Mouse (Mus musculus) neural tube, embryonic 15.5 days (tissue): ENCODE results near the gene Stam2. TPM values are rescaled to one million over a fixed set of nuclear protein-coding genes. Genes with fewer than 3 reads are reported as not detected.

Source experiments
- ATAC-seq: fragments of 200-750 bp; cut with Nextera tagmentation; 2 replicates; pipeline ENCODE4 v1.8.0; 2017; ENCODE audit warnings: mild to moderate bottlenecking, moderate TSS enrichment, moderate library complexity; ENCODE audit not compliant: low FRiP score
- H3K27ac ChIP-seq: fragments of 300-500 bp; sonication (generic); replicated peaks from 2 replicates; pipeline ENCODE4 v1.5.1; 2015; ENCODE audit warnings: mild to moderate bottlenecking, inconsistent platforms
- H3K27me3 ChIP-seq: fragments of 300-500 bp; sonication (generic); replicated peaks from 2 replicates; pipeline ENCODE4 v1.6.1; 2015; ENCODE audit warnings: inconsistent platforms
- H3K36me3 ChIP-seq: fragments of 300-500 bp; sonication (generic); 2 replicates; pipeline ENCODE4 v1.6.1; 2015; ENCODE audit warnings: inconsistent platforms
- H3K4me1 ChIP-seq: fragments of 300-500 bp; sonication (generic); 2 replicates; pipeline ENCODE4 v1.6.1; 2015; ENCODE audit warnings: inconsistent platforms
- H3K4me2 ChIP-seq: fragments of 300-500 bp; sonication (generic); 2 replicates; pipeline ENCODE4 v1.6.1; 2015; ENCODE audit warnings: inconsistent platforms, mild to moderate bottlenecking, moderate library complexity
- H3K4me3 ChIP-seq: fragments of 300-500 bp; sonication (generic); replicated peaks from 2 replicates; pipeline ENCODE4 v1.5.1; 2015; ENCODE audit warnings: mild to moderate bottlenecking, inconsistent platforms
- H3K9ac ChIP-seq: fragments of 300-500 bp; sonication (generic); replicated peaks from 2 replicates; pipeline ENCODE4 v1.6.1; 2015; ENCODE audit warnings: mild to moderate bottlenecking, inconsistent platforms
- H3K9me3 ChIP-seq: fragments of 300-500 bp; sonication (generic); replicated peaks from 2 replicates; pipeline ENCODE4 v1.6.1; 2016; ENCODE audit warnings: inconsistent platforms
- WGBS: fragments of 180-500 bp; shearing (Covaris S2); methylation state at CpG from one replicate; pipeline ENCODE4 v1.1.7; 2015; ENCODE audit warnings: mixed read lengths; 5-methylcytosine and 5-hydroxymethylcytosine counted together
- polyA plus RNA-seq: library from polyadenylated mRNA; unstranded; fragments of >200 nt; fragmentation: Nextera tagmentation; extraction: Ambion mirVana; gene quantifications from 2 replicates; pipeline ENCODE4 v1.2.1, GENCODE M21; 2015

Stam2 gene
- 32.1 and 34.5 TPM in 2 replicates for polyA plus RNA-seq

DNA sequence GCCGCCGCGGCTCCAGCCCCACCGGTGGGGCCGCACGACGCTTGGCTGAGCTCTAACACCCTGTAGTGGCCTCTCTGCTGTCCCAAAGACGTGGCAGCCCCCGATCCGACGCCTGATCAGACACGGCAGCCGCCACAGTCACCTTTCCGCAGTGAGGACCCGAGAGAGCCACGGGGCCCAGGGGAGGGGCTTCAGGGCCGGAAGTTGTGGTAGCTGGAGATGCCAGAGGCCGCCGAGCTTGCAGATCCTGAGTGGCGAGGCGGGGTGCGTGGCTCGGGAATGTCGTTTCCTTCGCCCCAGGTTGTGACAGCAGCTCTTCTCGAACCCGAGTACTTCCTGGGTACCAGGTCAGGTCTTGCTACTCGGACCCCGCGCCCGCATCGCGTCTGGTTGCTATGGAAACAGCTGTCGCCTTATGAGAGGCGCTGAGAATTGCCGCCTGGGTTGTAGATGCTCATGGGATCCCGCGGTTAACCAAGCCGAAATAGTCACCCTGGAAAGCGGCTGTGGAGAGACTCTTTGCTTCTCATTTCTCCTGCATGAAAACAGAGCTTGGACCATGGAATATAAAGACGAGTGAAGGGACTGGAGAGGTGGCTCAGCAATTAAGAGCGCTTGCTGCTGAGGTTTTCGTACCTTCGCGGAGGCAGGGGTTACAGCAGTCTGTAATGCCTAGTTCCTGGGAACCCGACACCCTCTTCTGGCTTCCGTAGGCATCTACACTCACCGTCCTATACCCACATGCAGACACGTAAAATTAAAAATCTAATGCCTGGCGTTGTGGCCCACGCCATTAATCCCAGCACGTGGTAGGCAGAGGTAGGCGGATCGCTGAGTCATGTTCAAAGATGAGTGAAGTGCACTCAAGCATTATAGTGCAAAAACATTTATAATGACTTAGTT, at the start of gene Stam2:
TSS of gene Stam2 (minus strand) at position 26 of the 903 bp plus-strand sequence.
- H3K9ac ChIP-seq: peak within 1 kb of the TSS; percentile 76
- no peaks in the 10 kb centered on the region for H3K27me3 ChIP-seq
- 6% methylated on average over 54 of the region's 54 CpGs for WGBS
- no peaks in the 10 kb centered on the region for H3K9me3 ChIP-seq
- ATAC-seq: peak; percentile 95
- H3K36me3 ChIP-seq: no peaks in the 10 kb centered on the region
- H3K4me2 ChIP-seq: peak within 1 kb of the TSS; percentile 67
- H3K4me1 ChIP-seq: peaks cover 12% of the 10 kb centered on the region
- H3K27ac ChIP-seq: peak within 1 kb of the TSS; percentile 99
- peak within 1 kb of the TSS; percentile 95 for H3K4me3 ChIP-seq

- Histone ChIP-seq H3K9me3 (no peaks in the 10 kb centered on the region), H3K4me3 (no peak overlapping the region), H3K4me2 (no peak overlapping the region), H3K27ac (no peak overlapping the region), H3K9ac (no peak overlapping the region), H3K36me3 (no peaks in the 10 kb centered on the region), H3K27me3 (no peaks in the 10 kb centered on the region), H3K4me1 (no peaks in the 10 kb centered on the region)
- ATAC-seq: no peak
- 54% methylated on average over 3 of the region's 3 CpGs for WGBS
Observed at GRCm38 (mm10) chr2:52785106-52785721, 43.1 kb upstream of the Stam2 start.

GRCm38 (mm10) chr2:52779987-52780386, 37.9 kb upstream of the Stam2 start:
- 86% methylated on average over 10 of the region's 10 CpGs for WGBS

GRCm38 (mm10) chr2:52779381-52779780, 37.3 kb upstream of the Stam2 start:
- Histone ChIP-seq H3K36me3 (no peaks in the 10 kb centered on the region), H3K27me3 (no peaks in the 10 kb centered on the region), H3K4me3 (no peak overlapping the region), H3K27ac (no peak overlapping the region), H3K4me2 (no peak overlapping the region), H3K9me3 (no peaks in the 10 kb centered on the region), H3K4me1 (no peaks in the 10 kb centered on the region), H3K9ac (no peak overlapping the region)
- WGBS: 83% methylated on average over 9 of the region's 9 CpGs
- no peak for ATAC-seq

More at GRCm38 (mm10) chr2:52779987-52780386, 37.9 kb upstream of the Stam2 start:
- ATAC-seq: no peak
- H3K4me2 ChIP-seq: no peak overlapping the region
- no peaks in the 10 kb centered on the region for H3K9me3 ChIP-seq
- no peak overlapping the region for H3K9ac ChIP-seq
- H3K27me3 ChIP-seq: no peaks in the 10 kb centered on the region
- no peaks in the 10 kb centered on the region for H3K4me1 ChIP-seq
- H3K36me3 ChIP-seq: no peaks in the 10 kb centered on the region
- H3K4me3 ChIP-seq: no peak overlapping the region
- H3K27ac ChIP-seq: no peak overlapping the region

GRCm38 (mm10) chr2:52777839-52778238, 35.8 kb upstream of the Stam2 start:
- 53% methylated on average over 2 of the region's 2 CpGs for WGBS
- Histone ChIP-seq H3K27me3 (no peaks in the 10 kb centered on the region), H3K9me3 (no peaks in the 10 kb centered on the region), H3K4me2 (no peak overlapping the region), H3K4me1 (no peaks in the 10 kb centered on the region), H3K9ac (no peak overlapping the region), H3K4me3 (no peak overlapping the region), H3K27ac (no peak overlapping the region), H3K36me3 (no peaks in the 10 kb centered on the region)
- ATAC-seq: no peak

DNA sequence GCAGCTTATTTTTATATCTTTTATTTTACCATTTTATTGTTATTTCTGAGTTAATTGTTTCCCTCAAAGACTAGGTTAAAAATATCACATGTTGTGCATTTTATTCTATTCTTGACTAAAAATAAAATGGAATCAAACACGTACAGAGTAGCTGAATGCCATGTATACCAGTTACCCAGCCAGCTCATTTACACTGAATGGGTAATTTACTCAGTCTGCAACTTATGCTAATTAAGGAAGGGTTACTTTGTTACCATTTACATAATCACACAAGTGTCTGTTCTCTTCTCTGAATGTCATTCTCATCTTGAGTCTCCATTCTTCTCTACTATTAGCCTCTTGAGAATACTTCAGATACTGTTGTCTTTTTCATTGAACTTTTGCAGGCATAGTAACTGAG, 32.3 kb upstream of the Stam2 start:
- Histone ChIP-seq H3K27me3 (no peaks in the 10 kb centered on the region), H3K4me3 (no peak overlapping the region), H3K4me2 (no peak overlapping the region), H3K4me1 (no peaks in the 10 kb centered on the region), H3K9ac (no peak overlapping the region), H3K36me3 (no peaks in the 10 kb centered on the region), H3K27ac (no peak overlapping the region), H3K9me3 (no peaks in the 10 kb centered on the region)
- no peak for ATAC-seq
- WGBS: 28% methylated on average over 1 of the region's 1 CpGs

GRCm38 (mm10) chr2:52772774-52773393, 30.8 kb upstream of the Stam2 start:
- Histone ChIP-seq H3K9ac (no peak overlapping the region), H3K4me1 (no peaks in the 10 kb centered on the region), H3K9me3 (no peaks in the 10 kb centered on the region), H3K27me3 (no peaks in the 10 kb centered on the region), H3K4me3 (no peak overlapping the region), H3K36me3 (no peaks in the 10 kb centered on the region), H3K4me2 (no peak overlapping the region), H3K27ac (no peak overlapping the region)
- WGBS: 43% methylated on average over 2 of the region's 5 CpGs
- no peak for ATAC-seq

DNA sequence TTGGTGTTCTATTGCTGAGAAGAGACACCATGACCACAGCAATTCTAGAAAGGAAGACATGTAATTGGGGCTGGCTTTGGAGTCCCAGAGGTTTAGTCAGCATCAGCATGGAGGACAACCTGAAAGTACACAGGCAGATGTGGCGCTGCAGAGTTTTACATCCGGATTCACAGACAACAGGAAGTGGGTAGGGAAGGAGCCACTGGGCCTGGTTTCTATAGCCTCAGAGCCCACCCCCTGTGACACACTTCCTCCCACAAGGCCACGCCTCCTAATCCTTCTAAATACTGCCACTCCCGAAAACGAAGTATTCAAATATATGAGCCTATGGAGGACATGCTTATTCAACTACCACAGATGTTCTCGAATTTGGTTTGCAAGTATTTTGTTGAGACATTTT, 23.0 kb upstream of the Stam2 start:
- H3K4me1 ChIP-seq: no peaks in the 10 kb centered on the region
- no peak overlapping the region for H3K9ac ChIP-seq
- H3K4me2 ChIP-seq: no peak overlapping the region
- H3K4me3 ChIP-seq: no peak overlapping the region
- no peak for ATAC-seq
- H3K9me3 ChIP-seq: no peaks in the 10 kb centered on the region
- 93% methylated on average over 6 of the region's 6 CpGs for WGBS
- H3K27me3 ChIP-seq: no peaks in the 10 kb centered on the region
- H3K27ac ChIP-seq: no peak overlapping the region
- H3K36me3 ChIP-seq: no peaks in the 10 kb centered on the region

DNA sequence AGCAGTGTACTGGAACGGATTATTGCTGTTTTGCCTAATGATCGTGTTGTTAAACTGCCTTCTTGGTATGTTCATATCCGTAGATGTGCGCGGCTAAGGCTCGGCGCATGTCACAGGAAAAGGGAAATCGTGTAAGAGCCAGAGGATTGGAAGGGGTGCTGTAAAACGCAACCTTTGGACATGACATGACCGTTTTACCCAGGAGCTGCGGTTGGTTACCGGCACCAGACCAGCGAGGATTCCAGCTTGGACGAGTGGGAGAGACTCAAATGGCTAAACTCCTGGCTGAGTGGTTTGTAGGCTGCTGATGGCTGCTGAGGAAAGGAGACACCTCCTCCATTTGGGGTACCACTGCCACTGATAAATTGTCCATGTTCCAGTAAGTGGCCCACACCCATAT, 21.8 kb upstream of the Stam2 start:
- Histone ChIP-seq H3K9me3 (no peaks in the 10 kb centered on the region), H3K27ac (no peak overlapping the region), H3K4me3 (no peak overlapping the region), H3K36me3 (no peaks in the 10 kb centered on the region), H3K4me2 (no peak overlapping the region; the same call in 1 of the 2 replicates), H3K9ac (no peak overlapping the region), H3K27me3 (no peaks in the 10 kb centered on the region), H3K4me1 (no peaks in the 10 kb centered on the region)
- ATAC-seq: no peak
- 84% methylated on average over 14 of the region's 14 CpGs for WGBS

- peak overlapping the region; percentile 55 for H3K4me2 ChIP-seq
- ATAC-seq: peak; percentile 72
- H3K27me3 ChIP-seq: no peaks in the 10 kb centered on the region
- H3K4me1 ChIP-seq: no peaks in the 10 kb centered on the region
- H3K36me3 ChIP-seq: no peaks in the 10 kb centered on the region
- H3K27ac ChIP-seq: no peak overlapping the region
- H3K9ac ChIP-seq: no peak overlapping the region
- no peaks in the 10 kb centered on the region for H3K9me3 ChIP-seq
- peak overlapping the region; percentile 26; the same call in 1 of the 2 replicates for H3K4me3 ChIP-seq
- WGBS: 22% methylated on average over 12 of the region's 12 CpGs
Observed at GRCm38 (mm10) chr2:52763040-52763736, 21.1 kb upstream of the Stam2 start.

DNA sequence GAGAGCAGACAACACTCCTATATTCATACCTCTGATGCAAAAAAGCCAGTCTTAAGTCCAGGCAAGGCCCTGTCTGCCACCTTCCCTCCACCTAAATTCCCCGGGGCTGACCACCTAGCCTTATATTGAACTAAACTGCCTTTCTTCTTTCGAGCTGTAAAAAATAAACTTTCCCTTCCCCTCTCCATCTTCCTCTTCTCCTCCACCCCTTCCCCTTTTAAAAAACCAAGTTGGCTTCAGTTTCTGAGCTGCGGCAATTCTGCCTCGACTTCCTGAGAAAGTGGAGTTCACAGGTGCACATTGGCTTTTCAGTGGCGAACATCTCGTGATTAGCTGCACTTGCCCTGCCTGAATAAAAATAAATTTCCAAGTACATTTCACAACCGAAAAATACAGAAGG, 20.4 kb upstream of the Stam2 start:
- Histone ChIP-seq H3K4me2 (peak overlapping the region; percentile 55; the same call in 1 of the 2 replicates), H3K9ac (no peak overlapping the region), H3K36me3 (no peaks in the 10 kb centered on the region), H3K27ac (no peak overlapping the region), H3K9me3 (no peaks in the 10 kb centered on the region), H3K27me3 (no peaks in the 10 kb centered on the region), H3K4me3 (no peak overlapping the region), H3K4me1 (no peaks in the 10 kb centered on the region)
- no peak for ATAC-seq
- 73% methylated on average over 7 of the region's 7 CpGs for WGBS
